Mouse (Mus musculus): ENCODE measurements around the gene Csnk2a2.

DNA sequence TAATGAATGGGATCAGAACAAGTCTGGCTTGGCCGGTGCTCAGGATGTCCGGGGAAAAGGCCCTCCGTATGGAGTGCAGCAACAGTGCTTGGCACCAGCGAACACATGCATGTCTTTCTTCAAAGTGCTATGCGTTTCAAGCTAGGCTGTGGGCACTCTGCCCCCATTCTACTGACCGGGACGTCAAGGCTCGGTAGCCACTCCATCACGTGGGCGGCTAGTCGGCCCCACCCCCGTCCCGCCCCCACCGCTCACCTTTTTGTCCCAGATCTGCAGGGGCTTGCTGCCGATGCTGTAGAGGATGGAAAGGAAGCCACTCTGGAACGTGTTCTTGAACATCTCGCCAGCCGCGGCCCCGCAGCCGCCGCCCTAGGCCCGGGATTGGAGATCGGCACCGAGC, 55.6 kb downstream of the Csnk2a2 start:
- TF ChIP-seq CTCF (conservative IDR thresholded peaks at IDR 0.05; ENCODE audit: insufficient read depth, insufficient read length, low read depth, low read length) (no peak), POLR2A (IDR thresholded peaks at IDR 0.05; ENCODE audit: low read depth, low read length) (no peak)
